Mouse (Mus musculus): ENCODE measurements around the gene 2310057M21Rik. TPM values are rescaled to one million over a fixed set of nuclear protein-coding genes. Genes with fewer than 3 reads are reported as not detected.
"Not testable (repeated sequence)": the region's sequence is repeated elsewhere in the genome, so short reads cannot be mapped to it uniquely, and the experiment has no call there.

The 2310057M21Rik gene
- 9.9 and 14.5 TPM in 2 replicates for polyA plus RNA-seq (2012; rRNA removed)

DNA sequence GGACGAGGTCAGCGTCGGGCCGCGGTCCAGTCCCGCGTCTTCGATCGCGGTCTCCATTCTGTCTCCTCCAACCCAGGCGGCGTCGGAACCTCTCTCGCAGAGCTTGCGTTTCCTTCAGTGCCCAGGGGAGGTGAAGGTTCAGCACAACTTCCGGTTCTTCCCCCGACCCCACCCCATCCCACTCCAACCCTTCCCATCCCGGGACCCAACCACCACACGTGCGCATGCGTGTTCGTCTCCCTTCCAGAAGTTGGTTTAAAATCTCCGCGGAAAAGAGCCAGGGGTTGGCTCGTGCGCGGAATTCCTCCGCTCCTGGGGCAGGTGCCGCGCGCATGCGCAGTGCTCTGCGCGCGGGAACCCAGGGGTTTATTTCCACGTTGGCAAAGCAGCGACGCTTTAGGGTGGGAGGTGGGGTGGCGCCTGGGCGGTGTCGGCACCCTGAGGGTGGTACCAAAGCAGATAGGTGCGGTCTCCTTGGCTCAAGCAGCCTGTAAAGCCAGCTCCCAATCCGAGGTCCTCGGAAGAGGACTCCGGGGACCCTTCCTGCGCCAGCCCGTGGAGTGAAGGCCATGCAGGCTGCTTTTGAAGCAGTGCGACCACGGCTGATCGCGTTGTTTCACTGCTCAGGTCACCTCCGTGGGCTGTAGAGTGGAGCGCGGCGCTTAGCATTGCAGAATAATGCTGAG lies at the start of gene 2310057M21Rik:
TSS of gene 2310057M21Rik (minus strand) at position 145 of the 686 bp plus-strand sequence.
- under 1% methylated on average over 55 of the region's 55 CpGs for WGBS
- Histone ChIP-seq H3K27ac (ENCODE audit: control insufficient read depth, insufficient read depth, low read length) (peak within 1 kb of the TSS; percentile 39; the same call in 1 of the 2 replicates), H3K4me1 (replicated peaks; ENCODE audit: control insufficient read depth, insufficient read depth, low read length) (peaks cover 6% of the 10 kb centered on the region), H3K36me3 (ENCODE audit: control insufficient read depth, insufficient read depth, low read length) (no peaks in the 10 kb centered on the region), H3K4me3 (ENCODE audit: control insufficient read depth, insufficient read depth, low read length) (peak within 1 kb of the TSS; percentile 89), H3K27me3 (ENCODE audit: control insufficient read depth, insufficient read depth, low read length) (no peaks in the 10 kb centered on the region)
- peak; percentile 88 for DNase-seq
- TF ChIP-seq CTCF (IDR thresholded peaks at IDR 0.05; ENCODE audit: borderline replicate concordance, control insufficient read depth, extremely low read depth, insufficient read depth, low read length, poor library complexity) (peak; percentile 25; the same call in 1 of the 2 replicates), POLR2A (IDR thresholded peaks at IDR 0.05; ENCODE audit: control insufficient read depth, extremely low read depth, insufficient read depth, low read length, poor library complexity) (peak; percentile 70; the same call in 1 of the 2 replicates)

- H3K27ac ChIP-seq (ENCODE audit: control insufficient read depth, insufficient read depth, low read length): no peak overlapping the region
- 89% methylated on average over 2 of the region's 2 CpGs for WGBS
Measured at GRCm38 (mm10) chr7:131411941-131412270, 49.3 kb upstream of the 2310057M21Rik start.

GRCm38 (mm10) chr7:131411221-131411940 lies 48.8 kb upstream of the 2310057M21Rik start:
- Histone ChIP-seq H3K4me1 (replicated peaks; ENCODE audit: control insufficient read depth, insufficient read depth, low read length) (peaks cover 14% of the 10 kb centered on the region), H3K27ac (ENCODE audit: control insufficient read depth, insufficient read depth, low read length) (no peak overlapping the region), H3K36me3 (ENCODE audit: control insufficient read depth, insufficient read depth, low read length) (no peaks in the 10 kb centered on the region), H3K4me3 (ENCODE audit: control insufficient read depth, insufficient read depth, low read length) (no peak overlapping the region), H3K27me3 (ENCODE audit: control insufficient read depth, insufficient read depth, low read length) (no peaks in the 10 kb centered on the region)
- WGBS: 55% methylated on average over 10 of the region's 10 CpGs
- no peak for DNase-seq
- TF ChIP-seq POLR2A (IDR thresholded peaks at IDR 0.05; ENCODE audit: control insufficient read depth, extremely low read depth, insufficient read depth, low read length, poor library complexity) (no peak), CTCF (IDR thresholded peaks at IDR 0.05; ENCODE audit: borderline replicate concordance, control insufficient read depth, extremely low read depth, insufficient read depth, low read length, poor library complexity) (no peak)

More at GRCm38 (mm10) chr7:131411941-131412270, 49.3 kb upstream of the 2310057M21Rik start:
- Histone ChIP-seq H3K36me3 (ENCODE audit: control insufficient read depth, insufficient read depth, low read length) (no peaks in the 10 kb centered on the region), H3K27me3 (ENCODE audit: control insufficient read depth, insufficient read depth, low read length) (no peaks in the 10 kb centered on the region), H3K4me1 (replicated peaks; ENCODE audit: control insufficient read depth, insufficient read depth, low read length) (peaks cover 14% of the 10 kb centered on the region), H3K4me3 (ENCODE audit: control insufficient read depth, insufficient read depth, low read length) (no peak overlapping the region)
- TF ChIP-seq CTCF (IDR thresholded peaks at IDR 0.05; ENCODE audit: borderline replicate concordance, control insufficient read depth, extremely low read depth, insufficient read depth, low read length, poor library complexity): no peak
- no peak for DNase-seq

- Histone ChIP-seq H3K4me3 (ENCODE audit: control insufficient read depth, insufficient read depth, low read length) (peak within 1 kb of the TSS; percentile 78), H3K27me3 (ENCODE audit: control insufficient read depth, insufficient read depth, low read length) (no peaks in the 10 kb centered on the region), H3K4me1 (replicated peaks; ENCODE audit: control insufficient read depth, insufficient read depth, low read length) (peaks cover 14% of the 10 kb centered on the region), H3K36me3 (ENCODE audit: control insufficient read depth, insufficient read depth, low read length) (no peaks in the 10 kb centered on the region), H3K27ac (ENCODE audit: control insufficient read depth, insufficient read depth, low read length) (no peak within 1 kb of the TSS)
- under 1% methylated on average over 42 of the region's 42 CpGs for WGBS
- peak; percentile 100 for DNase-seq
- TF ChIP-seq POLR2A (IDR thresholded peaks at IDR 0.05; ENCODE audit: control insufficient read depth, extremely low read depth, insufficient read depth, low read length, poor library complexity) (0 out of 2 replicates have a peak, but pooled peaks have one; percentile 32), CTCF (IDR thresholded peaks at IDR 0.05; ENCODE audit: borderline replicate concordance, control insufficient read depth, extremely low read depth, insufficient read depth, low read length, poor library complexity) (no peak)
Measured at GRCm38 (mm10) chr7:131410416-131411058, 48.0 kb upstream of the 2310057M21Rik start, which contains the start of the genes Ikzf5 and Acadsb. Ikzf5 (minus strand) TSS chr7:131410521. Acadsb (plus strand) TSS chr7:131410601.

DNA sequence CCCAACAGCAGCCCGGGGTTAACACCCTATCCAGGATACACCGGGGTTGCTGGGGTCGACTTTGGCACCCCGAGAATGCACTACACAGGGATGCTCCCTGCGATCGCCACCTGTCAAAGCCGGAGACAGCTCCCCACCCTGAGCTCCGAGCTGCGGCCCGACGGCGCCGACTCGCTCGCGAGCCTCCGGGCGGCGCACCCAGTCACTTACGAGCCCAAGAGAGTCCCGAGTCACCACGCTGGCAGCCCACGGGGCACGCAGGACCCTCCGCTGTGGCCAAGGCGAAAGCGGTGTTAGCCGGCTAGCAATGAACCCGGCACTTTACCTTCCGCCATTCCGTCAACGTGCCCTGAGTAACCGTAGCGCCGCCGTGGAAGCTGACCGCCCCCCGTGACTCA lies 47.4 kb upstream of the 2310057M21Rik start:
- under 1% methylated on average over 38 of the region's 38 CpGs for WGBS
- H3K4me3 ChIP-seq (ENCODE audit: control insufficient read depth, insufficient read depth, low read length): peak overlapping the region; percentile 78
- no peak overlapping the region for H3K27ac ChIP-seq (ENCODE audit: control insufficient read depth, insufficient read depth, low read length)
- no peak for DNase-seq
- H3K27me3 ChIP-seq (ENCODE audit: control insufficient read depth, insufficient read depth, low read length): no peaks in the 10 kb centered on the region
- peaks cover 14% of the 10 kb centered on the region for H3K4me1 ChIP-seq (replicated peaks; ENCODE audit: control insufficient read depth, insufficient read depth, low read length)
- H3K36me3 ChIP-seq (ENCODE audit: control insufficient read depth, insufficient read depth, low read length): no peaks in the 10 kb centered on the region
- no peak for TF ChIP-seq CTCF (IDR thresholded peaks at IDR 0.05; ENCODE audit: borderline replicate concordance, control insufficient read depth, extremely low read depth, insufficient read depth, low read length, poor library complexity)
- TF ChIP-seq POLR2A (IDR thresholded peaks at IDR 0.05; ENCODE audit: control insufficient read depth, extremely low read depth, insufficient read depth, low read length, poor library complexity): 0 out of 2 replicates have a peak, but pooled peaks have one; percentile 1

- 7% methylated on average over 16 of the region's 16 CpGs for WGBS
- Histone ChIP-seq H3K27ac (ENCODE audit: control insufficient read depth, insufficient read depth, low read length) (no peak overlapping the region), H3K4me3 (ENCODE audit: control insufficient read depth, insufficient read depth, low read length) (peak overlapping the region; percentile 78), H3K27me3 (ENCODE audit: control insufficient read depth, insufficient read depth, low read length) (no peaks in the 10 kb centered on the region), H3K36me3 (ENCODE audit: control insufficient read depth, insufficient read depth, low read length) (no peaks in the 10 kb centered on the region), H3K4me1 (replicated peaks; ENCODE audit: control insufficient read depth, insufficient read depth, low read length) (peaks cover 14% of the 10 kb centered on the region)
- DNase-seq: no peak
- TF ChIP-seq POLR2A (IDR thresholded peaks at IDR 0.05; ENCODE audit: control insufficient read depth, extremely low read depth, insufficient read depth, low read length, poor library complexity): no peak
- TF ChIP-seq CTCF (IDR thresholded peaks at IDR 0.05; ENCODE audit: borderline replicate concordance, control insufficient read depth, extremely low read depth, insufficient read depth, low read length, poor library complexity): no peak
Measured at GRCm38 (mm10) chr7:131409321-131409987, 46.9 kb upstream of the 2310057M21Rik start.

DNA sequence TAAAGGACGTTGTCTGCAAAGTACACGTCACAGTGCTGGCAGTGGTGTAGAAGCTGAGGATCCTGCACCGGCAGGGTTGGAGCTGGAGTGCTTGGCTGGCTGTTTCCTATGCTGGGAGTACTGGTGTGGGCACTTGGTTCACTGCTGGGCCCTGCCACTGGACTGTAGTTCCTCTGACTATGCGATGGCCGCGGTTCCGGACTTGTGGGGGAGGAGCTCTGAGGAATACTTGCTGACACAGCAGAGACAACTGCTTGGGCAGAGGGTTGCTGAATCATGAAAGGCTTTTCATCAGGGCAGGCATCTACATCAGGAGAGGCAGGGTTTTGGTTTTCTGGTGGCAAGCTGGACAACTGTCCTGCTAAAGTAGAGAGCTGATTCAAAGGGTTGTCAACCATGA lies 29.2 kb upstream of the 2310057M21Rik start:
- H3K36me3 ChIP-seq (ENCODE audit: control insufficient read depth, insufficient read depth, low read length): peaks cover 29% of the 10 kb centered on the region
- not testable (repeated sequence) for DNase-seq; H3K4me1 ChIP-seq (replicated peaks; ENCODE audit: control insufficient read depth, insufficient read depth, low read length); H3K4me3 ChIP-seq (ENCODE audit: control insufficient read depth, insufficient read depth, low read length); H3K27ac ChIP-seq (ENCODE audit: control insufficient read depth, insufficient read depth, low read length); H3K27me3 ChIP-seq (ENCODE audit: control insufficient read depth, insufficient read depth, low read length)
- 98% methylated on average over 7 of the region's 7 CpGs for WGBS
